Mouse (Mus musculus): ENCODE measurements at regions not wholly inside any gene's neighbourhood (a gene's known extent, or its start where the extent isn't known, plus 50 kb on each side); places are given as distances from the start of the nearest gene placed in this dataset.

- no peaks in the 10 kb centered on the region for H3K27me3 ChIP-seq (ENCODE audit: control insufficient read depth, insufficient read depth, low read length)
- TF ChIP-seq POLR2A (IDR thresholded peaks at IDR 0.05; ENCODE audit: control insufficient read depth, extremely low read depth, insufficient read depth, low read length, poor library complexity) (no peak), CTCF (IDR thresholded peaks at IDR 0.05; ENCODE audit: borderline replicate concordance, control insufficient read depth, extremely low read depth, insufficient read depth, low read length, poor library complexity) (no peak)
- WGBS = 85% methylated on average over 16 of the region's 16 CpGs
Observed at GRCm38 (mm10) chr6:6389454-6390445, 172.8 kb upstream of the Slc25a13 start.

GRCm38 (mm10) chr6:6388835-6389440 lies 172.0 kb upstream of the Slc25a13 start:
- Histone ChIP-seq H3K4me1 (replicated peaks; ENCODE audit: control insufficient read depth, insufficient read depth, low read length) (no peaks in the 10 kb centered on the region), H3K27ac (ENCODE audit: control insufficient read depth, insufficient read depth, low read length) (no peak overlapping the region), H3K4me3 (ENCODE audit: control insufficient read depth, insufficient read depth, low read length) (no peak overlapping the region), H3K27me3 (ENCODE audit: control insufficient read depth, insufficient read depth, low read length) (no peaks in the 10 kb centered on the region), H3K36me3 (ENCODE audit: control insufficient read depth, insufficient read depth, low read length) (no peaks in the 10 kb centered on the region)
- WGBS = 59% methylated on average over 5 of the region's 5 CpGs
- no peak for TF ChIP-seq CTCF (IDR thresholded peaks at IDR 0.05; ENCODE audit: borderline replicate concordance, control insufficient read depth, extremely low read depth, insufficient read depth, low read length, poor library complexity)
- TF ChIP-seq POLR2A (IDR thresholded peaks at IDR 0.05; ENCODE audit: control insufficient read depth, extremely low read depth, insufficient read depth, low read length, poor library complexity) = no peak
- no peak for DNase-seq

More at GRCm38 (mm10) chr6:6389454-6390445, 172.8 kb upstream of the Slc25a13 start:
- DNase-seq = no peak
- no peaks in the 10 kb centered on the region for H3K4me1 ChIP-seq (replicated peaks; ENCODE audit: control insufficient read depth, insufficient read depth, low read length)
- no peaks in the 10 kb centered on the region for H3K36me3 ChIP-seq (ENCODE audit: control insufficient read depth, insufficient read depth, low read length)
- H3K27ac ChIP-seq (ENCODE audit: control insufficient read depth, insufficient read depth, low read length) = no peak overlapping the region
- no peak overlapping the region for H3K4me3 ChIP-seq (ENCODE audit: control insufficient read depth, insufficient read depth, low read length)

GRCm38 (mm10) chr6:6387571-6387970 lies 170.6 kb upstream of the Slc25a13 start:
- DNase-seq = no peak
- Histone ChIP-seq H3K4me3 (ENCODE audit: control insufficient read depth, insufficient read depth, low read length) (no peak overlapping the region), H3K27ac (ENCODE audit: control insufficient read depth, insufficient read depth, low read length) (no peak overlapping the region), H3K27me3 (ENCODE audit: control insufficient read depth, insufficient read depth, low read length) (no peaks in the 10 kb centered on the region), H3K36me3 (ENCODE audit: control insufficient read depth, insufficient read depth, low read length) (no peaks in the 10 kb centered on the region), H3K4me1 (replicated peaks; ENCODE audit: control insufficient read depth, insufficient read depth, low read length) (no peaks in the 10 kb centered on the region)
- no peak for TF ChIP-seq CTCF (IDR thresholded peaks at IDR 0.05; ENCODE audit: borderline replicate concordance, control insufficient read depth, extremely low read depth, insufficient read depth, low read length, poor library complexity)
- TF ChIP-seq POLR2A (IDR thresholded peaks at IDR 0.05; ENCODE audit: control insufficient read depth, extremely low read depth, insufficient read depth, low read length, poor library complexity) = no peak
- WGBS = 91% methylated on average over 5 of the region's 5 CpGs

- Histone ChIP-seq H3K27ac (ENCODE audit: control insufficient read depth, insufficient read depth, low read length) (no peak overlapping the region), H3K27me3 (ENCODE audit: control insufficient read depth, insufficient read depth, low read length) (no peaks in the 10 kb centered on the region), H3K36me3 (ENCODE audit: control insufficient read depth, insufficient read depth, low read length) (no peaks in the 10 kb centered on the region), H3K4me3 (ENCODE audit: control insufficient read depth, insufficient read depth, low read length) (no peak overlapping the region), H3K4me1 (replicated peaks; ENCODE audit: control insufficient read depth, insufficient read depth, low read length) (no peaks in the 10 kb centered on the region)
- DNase-seq = no peak
- TF ChIP-seq CTCF (IDR thresholded peaks at IDR 0.05; ENCODE audit: borderline replicate concordance, control insufficient read depth, extremely low read depth, insufficient read depth, low read length, poor library complexity) = no peak
- no peak for TF ChIP-seq POLR2A (IDR thresholded peaks at IDR 0.05; ENCODE audit: control insufficient read depth, extremely low read depth, insufficient read depth, low read length, poor library complexity)
- 93% methylated on average over 7 of the region's 7 CpGs for WGBS
Observed at GRCm38 (mm10) chr6:6384971-6385370, 168.0 kb upstream of the Slc25a13 start.

GRCm38 (mm10) chr6:6384441-6384840 lies 167.5 kb upstream of the Slc25a13 start:
- H3K36me3 ChIP-seq (ENCODE audit: control insufficient read depth, insufficient read depth, low read length) = no peaks in the 10 kb centered on the region
- no peaks in the 10 kb centered on the region for H3K4me1 ChIP-seq (replicated peaks; ENCODE audit: control insufficient read depth, insufficient read depth, low read length)
- H3K27ac ChIP-seq (ENCODE audit: control insufficient read depth, insufficient read depth, low read length) = no peak overlapping the region
- H3K4me3 ChIP-seq (ENCODE audit: control insufficient read depth, insufficient read depth, low read length) = no peak overlapping the region
- no peaks in the 10 kb centered on the region for H3K27me3 ChIP-seq (ENCODE audit: control insufficient read depth, insufficient read depth, low read length)
- no peak for DNase-seq
- WGBS = 83% methylated on average over 6 of the region's 6 CpGs
- TF ChIP-seq POLR2A (IDR thresholded peaks at IDR 0.05; ENCODE audit: control insufficient read depth, extremely low read depth, insufficient read depth, low read length, poor library complexity) = no peak
- no peak for TF ChIP-seq CTCF (IDR thresholded peaks at IDR 0.05; ENCODE audit: borderline replicate concordance, control insufficient read depth, extremely low read depth, insufficient read depth, low read length, poor library complexity)

- WGBS = 80% methylated on average over 3 of the region's 3 CpGs
Observed at GRCm38 (mm10) chr6:6372421-6372820, 155.4 kb upstream of the Slc25a13 start.

More at GRCm38 (mm10) chr6:6372421-6372820, 155.4 kb upstream of the Slc25a13 start:
- DNase-seq = no peak
- no peak overlapping the region for H3K4me3 ChIP-seq (ENCODE audit: control insufficient read depth, insufficient read depth, low read length)
- H3K27ac ChIP-seq (ENCODE audit: control insufficient read depth, insufficient read depth, low read length) = no peak overlapping the region
- H3K27me3 ChIP-seq (ENCODE audit: control insufficient read depth, insufficient read depth, low read length) = no peaks in the 10 kb centered on the region
- H3K36me3 ChIP-seq (ENCODE audit: control insufficient read depth, insufficient read depth, low read length) = no peaks in the 10 kb centered on the region
- TF ChIP-seq POLR2A (IDR thresholded peaks at IDR 0.05; ENCODE audit: control insufficient read depth, extremely low read depth, insufficient read depth, low read length, poor library complexity) (no peak), CTCF (IDR thresholded peaks at IDR 0.05; ENCODE audit: borderline replicate concordance, control insufficient read depth, extremely low read depth, insufficient read depth, low read length, poor library complexity) (no peak)
- H3K4me1 ChIP-seq (replicated peaks; ENCODE audit: control insufficient read depth, insufficient read depth, low read length) = no peaks in the 10 kb centered on the region
